22 mouse cellular contexts compared by ENCODE assay signal in the genomic region with DNA sequence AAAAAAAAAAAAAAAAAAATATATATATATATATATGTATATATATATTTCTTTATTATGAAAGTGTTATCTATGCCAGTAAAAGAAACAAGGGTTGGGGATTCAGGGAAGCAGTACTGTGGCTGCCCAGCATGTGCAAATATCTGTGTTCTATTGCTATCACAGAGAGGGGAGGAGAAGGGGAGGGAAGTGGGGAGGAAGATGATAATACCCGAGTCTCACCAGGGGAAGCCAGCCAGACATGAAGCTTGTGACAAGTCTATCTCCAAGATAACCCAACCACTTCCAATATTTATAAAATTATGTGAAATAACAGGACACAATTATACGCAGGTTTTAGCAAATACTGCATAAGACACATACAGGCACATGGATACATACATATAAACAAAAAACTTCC. TPM values are rescaled to one million over a fixed set of nuclear protein-coding genes. Genes with fewer than 3 reads are reported as not detected.
A peak's percentile ranks its signal among the peaks of the same experiment; 100 is the strongest.
DNase-seq lines count a peak whose midpoint lies in the region; ATAC-seq lines count a peak whose summit lies in the region.
"Had no signal": no experiment of that assay in that cellular context is flagged by ENCODE, and none has a peak within 500 bp of the region (broad histone marks: within the 10 kb centered on the region; RNA-seq: fewer than 3 reads in every experiment).

No protein-coding gene starts in this region.

- H3K4me3 ChIP-seq in megakaryocyte, embryonic 14.5 days (replicated peaks) = peak overlapping the region; percentile 5
- H3K4me3 ChIP-seq: embryonic facial prominence, embryonic 10.5 days; embryonic facial prominence, embryonic 12.5 days; forebrain, embryonic 13.5 days had no signal

- H3K27me3 ChIP-seq in megakaryocyte, embryonic 14.5 days (replicated peaks) = no peaks in the 10 kb centered on the region
- H3K27me3 ChIP-seq: embryonic facial prominence, embryonic 12.5 days; forebrain, embryonic 13.5 days; Patski had no signal

- no peak for DNase-seq in heart, adult 8-10 months (ENCODE audit: low spot score)
- no peak for DNase-seq in adrenal gland, postnatal 4 days (ENCODE audit: low spot score in 2 of 2)
- DNase-seq: adrenal gland, adult 8-10 months; adrenal gland, postnatal 14 days; adrenal gland, postnatal 36 days; cerebellum, adult 11 months; cerebellum, adult 18-20 months; cerebellum, adult 8-10 months; cerebellum, adult 9-11 months; cerebellum, postnatal 14 days; cerebellum, postnatal 36 days had no signal

- no peak for ATAC-seq in megakaryocyte, adult 5-6 weeks (ENCODE audit: poor library complexity, severe bottlenecking)
- peak; percentile 71 for ATAC-seq in common myeloid progenitor, adult 5-6 weeks (replicated peaks; ENCODE audit: low read depth, poor library complexity, severe bottlenecking)
- 0 out of 2 replicates have a peak, but pooled peaks have one; percentile 33 for ATAC-seq in megakaryocyte-erythroid progenitor cell, adult 5-6 weeks (replicated peaks; ENCODE audit: low FRiP score, low TSS enrichment, poor library complexity, severe bottlenecking)
- ATAC-seq: activated CD4-positive, CD25-positive, alpha-beta regulatory T cell, adult 4 months; forebrain, embryonic 13.5 days; forebrain, embryonic 16.5 days; Patski had no signal

- H3K4me1 ChIP-seq in megakaryocyte, embryonic 14.5 days = peaks cover 99% of the 10 kb centered on the region
- H3K4me1 ChIP-seq: embryonic facial prominence, embryonic 10.5 days; embryonic facial prominence, embryonic 12.5 days; forebrain, embryonic 13.5 days had no signal

- H3K36me3 ChIP-seq in megakaryocyte, embryonic 14.5 days (replicated peaks; ENCODE audit: low read length) = peaks cover 97% of the 10 kb centered on the region

- H3K9me3 ChIP-seq in megakaryocyte, embryonic 14.5 days = no peaks in the 10 kb centered on the region
- H3K9me3 ChIP-seq: embryonic facial prominence, embryonic 10.5 days; embryonic facial prominence, embryonic 12.5 days; forebrain, embryonic 13.5 days had no signal

RNA-seq across cellular contexts. Expression of a gene that starts 19.4 kb away (rescaled TPM):
- 3.0 and 9.7 TPM in 2 replicates for polyA plus RNA-seq in megakaryocyte, embryonic 14.5 days (2012; ENCODE audit: insufficient read depth, low replicate concordance)
- total RNA-seq in megakaryocyte, adult 5-6 weeks (2015) = 0.14 and 0.16 TPM in 2 replicates
- 0.08 TPM in 1 of 2 replicates, not detected in the other for total RNA-seq in megakaryocyte, adult 5-6 weeks (2017)
- total RNA-seq in common myeloid progenitor, adult 5-6 weeks (2017) = 0.92 and 3.7 TPM in 2 replicates
- total RNA-seq in megakaryocyte-erythroid progenitor cell, adult 5-6 weeks (2014; fragmentation: Nextera tagmentation) = 2.3 and 2.7 TPM in 2 replicates
- 3.1 and 9.8 TPM in 2 replicates for total RNA-seq in megakaryocyte-erythroid progenitor cell, adult 5-6 weeks (2017)
- 1 to 10 TPM; 2.8 to 3.9 (median 3.5) TPM for total RNA-seq in heart, adult 8-10 months (2022)
- total RNA-seq in adrenal gland, postnatal 4 days (2021) = 10 to 100 TPM in 1 of 2 experiments, 1 to 10 TPM in 1; 8.3 to 11.6 TPM

RNA-seq across cellular contexts. Expression of a gene that starts 49.3 kb away (rescaled TPM):
- 10.3 and 11.1 TPM in 2 replicates for polyA plus RNA-seq in megakaryocyte, embryonic 14.5 days (2012; ENCODE audit: insufficient read depth, low replicate concordance)
- 10.2 and 10.5 TPM in 2 replicates for total RNA-seq in megakaryocyte, adult 5-6 weeks (2015)
- total RNA-seq in megakaryocyte, adult 5-6 weeks (2017) = 6.4 and 7.0 TPM in 2 replicates
- 9.4 and 13.4 TPM in 2 replicates for total RNA-seq in common myeloid progenitor, adult 5-6 weeks (2017)
- 34.9 and 36.4 TPM in 2 replicates for total RNA-seq in megakaryocyte-erythroid progenitor cell, adult 5-6 weeks (2014; fragmentation: Nextera tagmentation)
- total RNA-seq in megakaryocyte-erythroid progenitor cell, adult 5-6 weeks (2017) = 8.3 and 16.0 TPM in 2 replicates
- 10 to 100 TPM; 17.4 to 20.0 (median 18.7) TPM for total RNA-seq in heart, adult 8-10 months (2022)
- total RNA-seq in adrenal gland, postnatal 4 days (2021) = 10 to 100 TPM; 36.5 to 37.6 TPM

RNA-seq across cellular contexts. Expression of a gene that starts 49.7 kb away (rescaled TPM):
- not detected in 2 replicates for polyA plus RNA-seq in megakaryocyte, embryonic 14.5 days (2012; ENCODE audit: insufficient read depth, low replicate concordance)
- not detected in 2 replicates for total RNA-seq in megakaryocyte, adult 5-6 weeks (2015)
- not detected in 2 replicates for total RNA-seq in megakaryocyte, adult 5-6 weeks (2017)
- not detected in 2 replicates for total RNA-seq in common myeloid progenitor, adult 5-6 weeks (2017)
- not detected in 2 replicates for total RNA-seq in megakaryocyte-erythroid progenitor cell, adult 5-6 weeks (2014; fragmentation: Nextera tagmentation)
- total RNA-seq in megakaryocyte-erythroid progenitor cell, adult 5-6 weeks (2017) = not detected in 2 replicates
- not detected for total RNA-seq in heart, adult 8-10 months (2022)
- total RNA-seq in adrenal gland, postnatal 4 days (2021) = not detected
- total RNA-seq: adrenal gland, adult 18-20 months; adrenal gland, adult 8-10 months; adrenal gland, postnatal 14 days; adrenal gland, postnatal 36 days had no signal
- polyA plus RNA-seq: activated CD4-positive, CD25-positive, alpha-beta regulatory T cell, adult 4 months had no signal
